Mouse (Mus musculus): ENCODE measurements at regions not wholly inside any gene's neighbourhood (a gene's known extent, or its start where the extent isn't known, plus 50 kb on each side); places are given as distances from the start of the nearest gene placed in this dataset.

GRCm38 (mm10) chr10:125795323-125795722, 170.6 kb upstream of the Lrig3 start:
- no peak for DNase-seq

DNA sequence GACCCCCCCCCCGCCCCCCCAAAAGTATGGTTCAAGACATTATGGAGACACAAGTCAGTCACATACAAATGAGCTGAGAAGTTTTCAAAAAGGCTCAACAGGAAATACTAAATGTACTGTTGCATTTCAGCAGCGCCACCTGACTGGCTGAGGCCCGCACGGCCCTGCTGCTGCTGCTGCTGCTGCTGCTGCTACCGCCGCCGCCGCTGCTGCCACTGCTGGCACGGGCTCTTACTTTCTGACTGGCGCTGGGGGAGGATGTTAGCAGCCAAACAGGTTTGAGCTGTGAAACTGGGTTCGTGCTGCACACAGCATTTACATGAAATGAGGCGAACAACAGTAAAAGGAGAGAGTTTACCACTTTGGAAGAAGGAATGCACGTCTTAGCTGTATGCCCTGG, 167.3 kb upstream of the Lrig3 start:
- DNase-seq, result peak; percentile 5

DNA sequence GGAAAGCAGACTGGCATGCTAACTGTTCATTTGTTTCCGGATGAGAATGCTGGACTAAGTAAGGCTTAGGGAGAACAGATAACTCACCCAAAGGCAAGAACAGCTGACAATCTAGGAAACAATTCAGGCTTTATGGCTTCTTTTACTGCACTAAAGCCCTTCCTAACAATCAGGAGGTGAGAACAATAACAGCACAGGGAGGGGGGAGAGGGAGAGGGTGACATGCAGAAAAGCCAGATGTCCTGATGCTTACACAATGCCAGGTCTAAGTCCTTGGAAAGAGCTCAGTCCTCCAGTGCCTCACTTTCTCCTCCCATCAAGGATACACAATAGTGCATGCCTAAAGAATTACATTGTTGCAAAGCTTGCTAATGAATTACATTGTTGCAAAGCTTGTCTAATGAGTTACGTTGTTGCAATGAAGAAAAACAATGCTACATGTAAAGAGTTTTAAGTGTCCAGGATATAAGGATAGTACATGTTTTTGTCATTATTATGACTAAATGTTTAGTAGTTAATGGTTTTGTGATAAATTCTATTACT, 165.3 kb upstream of the Lrig3 start:
- DNase-seq, result no peak

DNA sequence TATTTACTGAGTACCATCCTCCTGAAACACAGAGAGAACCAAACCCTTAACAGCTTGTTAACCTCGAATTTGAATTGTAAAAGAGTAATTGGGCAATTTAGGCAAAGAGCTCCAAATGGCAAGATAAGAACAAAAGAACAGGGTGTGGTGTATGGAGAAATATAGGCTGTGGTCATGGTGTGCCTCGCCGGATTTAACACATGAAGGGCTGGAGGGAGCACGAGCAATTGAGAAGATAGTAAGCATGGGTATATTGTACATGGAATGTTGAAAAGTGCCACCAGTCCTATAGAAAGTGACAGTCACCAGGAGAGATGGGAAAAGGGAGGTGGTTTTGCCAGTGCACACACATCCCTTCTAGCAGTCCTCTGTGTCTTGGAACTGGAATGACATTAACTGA, 164.5 kb upstream of the Lrig3 start:
- DNase-seq, result no peak

DNA sequence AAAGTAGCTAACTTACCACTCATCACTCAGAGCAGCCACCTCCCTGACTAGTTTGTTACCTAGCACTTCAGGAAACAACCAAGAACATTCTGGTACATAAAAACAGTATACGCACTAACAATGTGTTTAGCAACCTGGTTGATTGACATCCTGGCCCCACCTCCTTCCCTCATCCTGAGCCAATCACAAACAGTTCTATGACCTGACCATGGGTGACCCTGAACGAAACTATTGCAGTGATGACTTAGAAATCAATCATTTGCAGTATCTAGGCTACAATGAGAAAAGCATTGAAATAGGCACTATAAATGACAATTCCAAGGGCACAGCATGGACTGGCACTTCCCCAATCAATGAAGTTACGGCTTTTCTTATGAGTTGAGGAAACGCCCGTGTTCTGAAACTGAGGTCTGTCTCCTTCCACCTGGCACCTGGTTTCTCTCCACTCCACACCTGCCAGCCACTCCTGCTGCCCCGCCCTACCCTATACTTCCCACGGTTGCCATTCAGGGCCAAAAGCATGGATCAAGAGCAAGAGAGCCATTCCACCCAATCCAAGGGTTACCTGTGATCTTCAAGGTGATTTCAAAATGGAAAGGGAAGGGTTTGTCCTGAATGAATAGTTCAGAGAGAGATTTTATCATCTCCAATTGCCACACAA, 162.9 kb upstream of the Lrig3 start:
- no peak for DNase-seq

GRCm38 (mm10) chr10:125809763-125810361, 156.1 kb upstream of the Lrig3 start:
- DNase-seq, result no peak

- DNase-seq, result no peak
These were observed 155.4 kb upstream of the Lrig3 start for GRCm38 (mm10) chr10:125810590-125810989.

DNA sequence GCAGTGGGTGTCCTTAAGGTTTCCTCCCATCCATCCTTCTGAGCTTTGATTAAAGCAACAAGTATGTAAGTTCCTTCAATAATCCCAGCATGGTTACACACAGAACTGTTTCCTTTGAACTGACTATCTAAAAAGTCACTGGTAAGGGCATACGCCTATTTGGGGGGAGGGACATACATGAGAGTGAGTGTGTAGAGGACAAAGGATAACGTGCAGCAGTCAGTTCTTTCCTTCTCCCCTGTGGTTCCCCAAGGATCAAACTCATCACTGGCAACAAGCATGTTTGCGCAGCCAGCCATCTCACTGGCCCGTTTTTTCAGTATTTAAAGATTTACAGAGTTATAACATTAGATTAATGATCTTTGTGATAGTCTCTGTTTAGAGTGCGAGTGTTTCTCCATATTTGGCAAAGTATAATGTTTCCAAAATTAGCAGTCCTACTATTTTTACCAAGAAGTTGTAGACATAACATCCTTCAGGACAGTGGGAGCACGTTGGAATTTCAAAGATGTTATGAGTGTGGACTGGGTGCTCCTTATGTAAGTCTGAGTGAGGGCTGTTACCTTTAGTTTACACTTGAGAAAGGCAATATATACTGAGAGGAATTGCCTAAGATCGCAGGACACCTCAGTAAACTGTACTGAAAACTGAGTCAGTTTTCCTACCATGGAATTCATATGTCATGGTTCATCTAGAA, 151.6 kb upstream of the Lrig3 start:
- DNase-seq, result no peak

DNA sequence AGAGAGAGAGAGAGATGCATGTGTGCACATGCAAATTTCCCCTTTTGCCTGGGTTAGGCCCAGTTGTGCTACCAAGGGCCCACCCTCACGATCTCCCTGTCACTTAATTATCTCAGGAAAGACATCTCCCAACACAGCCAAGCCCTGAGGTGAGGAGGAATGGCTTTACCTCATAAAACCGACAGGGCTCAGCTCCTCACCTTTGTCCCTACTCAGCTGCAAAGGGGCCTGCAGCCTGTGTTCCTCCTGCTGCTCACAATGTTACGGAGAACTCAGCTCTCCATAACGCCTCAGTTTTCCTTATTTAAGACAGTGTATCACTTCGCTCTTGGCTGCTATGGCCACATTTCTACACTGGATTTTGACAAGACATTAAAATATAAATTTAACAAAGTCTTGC, 133.8 kb upstream of the Lrig3 start:
- DNase-seq, result no peak

GRCm38 (mm10) chr10:125832764-125833163, 133.2 kb upstream of the Lrig3 start:
- DNase-seq, result no peak

DNA sequence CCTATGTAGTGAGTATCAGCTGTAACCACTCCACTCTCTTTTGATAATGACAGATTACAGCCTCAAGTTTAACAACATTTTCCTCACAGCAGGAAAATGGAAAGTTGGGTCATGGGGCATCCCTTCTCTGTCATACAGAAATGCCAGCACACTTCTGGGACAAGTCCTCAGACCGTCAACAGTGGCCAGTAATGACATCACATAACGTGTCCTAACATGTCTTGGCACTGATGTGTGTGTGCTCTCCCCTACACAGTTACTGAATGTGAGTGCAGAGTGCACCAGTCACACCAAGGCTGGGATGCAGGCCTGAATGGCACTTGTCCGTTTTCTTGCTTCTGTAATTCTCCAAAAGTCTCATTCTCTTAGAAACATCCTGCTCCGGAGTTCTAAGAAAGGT, 132.0 kb upstream of the Lrig3 start:
- no peak for DNase-seq

GRCm38 (mm10) chr10:125838982-125839381, 127.0 kb upstream of the Lrig3 start:
- DNase-seq, result no peak

GRCm38 (mm10) chr10:125839621-125840141, 126.3 kb upstream of the Lrig3 start:
- DNase-seq, result no peak

GRCm38 (mm10) chr10:125840388-125840787, 125.6 kb upstream of the Lrig3 start:
- no peak for DNase-seq

DNA sequence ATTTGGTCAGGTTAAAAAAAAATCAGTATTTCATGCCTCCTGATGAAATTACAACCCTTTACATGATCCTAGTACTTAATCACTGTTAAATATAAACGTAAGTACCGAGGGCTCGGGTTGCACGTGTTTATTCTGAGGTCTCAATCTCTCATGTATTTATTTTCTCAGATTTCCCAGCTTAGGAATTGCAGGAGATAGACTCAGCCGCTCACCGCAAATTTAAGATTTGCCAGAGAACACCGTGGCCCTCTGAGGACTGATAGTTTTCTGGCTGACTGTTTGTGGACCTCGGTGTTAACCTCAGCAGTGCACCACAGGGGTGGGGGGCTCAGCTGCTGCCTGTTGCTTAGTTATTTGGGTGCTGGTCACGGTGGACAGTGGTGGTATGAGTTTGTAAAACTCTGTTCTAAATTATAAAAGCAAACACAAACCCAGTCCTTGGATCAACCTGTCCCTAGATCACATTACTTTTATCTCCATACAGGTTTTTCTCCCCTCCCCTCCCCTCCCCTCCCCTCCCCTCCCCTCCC, 121.6 kb upstream of the Lrig3 start:
- DNase-seq, result no peak

- no peak for DNase-seq
These were observed 120.9 kb upstream of the Lrig3 start for GRCm38 (mm10) chr10:125845014-125845514.

GRCm38 (mm10) chr10:125850370-125850769, 115.6 kb upstream of the Lrig3 start:
- no peak for DNase-seq

GRCm38 (mm10) chr10:125861734-125862133, 104.2 kb upstream of the Lrig3 start:
- no peak for DNase-seq

DNA sequence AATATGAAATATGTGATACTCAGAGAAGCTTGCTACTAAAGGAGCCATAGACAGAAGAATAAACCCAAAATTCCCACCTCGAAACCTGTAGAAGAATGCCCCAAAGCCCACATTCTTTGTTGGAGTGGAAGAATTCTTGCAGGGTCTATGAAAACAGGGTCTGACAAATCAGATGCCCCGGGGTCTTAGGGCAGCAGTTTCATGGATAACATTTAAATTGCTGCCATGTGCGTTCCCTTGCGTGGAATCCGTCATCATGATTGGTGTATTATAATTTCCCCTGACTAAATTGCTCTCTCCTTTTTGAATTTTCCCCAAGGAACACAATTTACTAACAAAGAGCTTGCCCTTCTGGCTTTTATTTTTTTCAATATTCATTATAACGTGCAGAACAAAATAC, 99.6 kb upstream of the Lrig3 start:
- DNase-seq, result no peak

DNA sequence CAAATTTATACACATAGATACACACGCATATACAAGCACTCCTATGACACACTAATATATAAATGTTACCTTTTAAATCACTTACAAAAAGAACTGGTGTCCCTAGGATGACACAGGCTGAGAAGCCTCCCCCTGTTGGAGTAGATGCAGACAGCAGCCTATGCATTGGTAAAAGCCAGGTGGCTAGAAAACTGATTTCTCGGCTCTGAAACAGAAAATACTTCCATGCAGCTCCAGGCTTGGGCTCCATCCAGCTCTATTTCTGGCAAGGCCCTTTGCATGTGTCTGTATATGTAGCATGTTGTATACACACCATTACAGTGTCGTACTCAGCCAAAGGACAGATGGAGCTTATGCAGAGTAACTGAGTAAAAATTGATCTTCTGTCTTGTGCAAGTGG, 81.4 kb upstream of the Lrig3 start:
- DNase-seq, result no peak

DNA sequence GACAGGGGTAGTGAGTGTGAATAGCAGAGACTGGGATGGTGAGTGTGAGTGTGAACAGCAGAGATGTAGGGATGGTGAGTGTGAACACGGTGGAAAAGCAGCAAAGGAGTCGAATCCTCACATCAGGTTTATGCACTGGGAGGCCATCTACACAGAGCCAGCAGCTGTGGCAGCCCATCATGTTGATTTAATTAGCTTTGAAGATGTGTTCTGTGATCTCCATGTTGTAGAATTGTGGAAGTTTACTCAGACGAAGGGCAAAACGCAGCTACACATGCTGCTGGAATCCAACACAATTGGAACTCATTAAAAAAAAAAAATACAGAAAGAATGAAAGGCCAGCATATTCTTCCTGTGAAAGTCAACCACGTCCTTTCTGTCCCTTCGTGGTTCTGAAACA, 80.2 kb upstream of the Lrig3 start:
- DNase-seq, result no peak

- DNase-seq, result no peak
These were observed 73.8 kb upstream of the Lrig3 start for GRCm38 (mm10) chr10:125892122-125892521.

- DNase-seq, result no peak
These were observed 70.1 kb upstream of the Lrig3 start for GRCm38 (mm10) chr10:125895744-125896482.
